Mouse (Mus musculus) forelimb bud, embryonic 11.5 days (tissue): ENCODE data around the gene Rps21.
A peak's percentile ranks its signal among the peaks of the same experiment; 100 is the strongest.

Experiments
- DNase-seq: peaks from one replicate; pipeline ENCODE4 v3.0.0-alpha.2; 2012; ENCODE audit warnings: low read depth, low spot score

The Rps21 gene

DNA sequence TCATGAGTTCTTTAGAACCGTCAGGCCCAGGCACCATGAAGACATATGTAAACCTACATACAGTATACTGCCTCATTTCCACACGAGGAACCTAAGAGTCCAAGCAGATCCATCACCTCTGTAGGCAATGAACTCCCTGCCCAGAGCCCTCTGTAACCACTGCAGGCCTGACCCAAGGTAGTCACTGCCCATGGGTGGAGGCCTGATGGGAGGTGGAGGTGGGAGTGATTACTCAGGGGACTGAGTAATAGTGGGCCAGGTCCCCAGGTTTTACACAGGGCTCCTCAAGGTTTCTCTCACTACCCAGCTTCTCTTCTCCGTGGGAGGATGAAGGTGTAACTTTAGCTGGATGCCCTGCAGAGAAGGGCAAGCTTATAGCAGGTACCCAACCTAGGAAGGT lies 28.0 kb upstream of the Rps21 start:
- no peak for DNase-seq

GRCm38 (mm10) chr2:180230482-180230881 lies 26.7 kb upstream of the Rps21 start:
- no peak for DNase-seq

DNA sequence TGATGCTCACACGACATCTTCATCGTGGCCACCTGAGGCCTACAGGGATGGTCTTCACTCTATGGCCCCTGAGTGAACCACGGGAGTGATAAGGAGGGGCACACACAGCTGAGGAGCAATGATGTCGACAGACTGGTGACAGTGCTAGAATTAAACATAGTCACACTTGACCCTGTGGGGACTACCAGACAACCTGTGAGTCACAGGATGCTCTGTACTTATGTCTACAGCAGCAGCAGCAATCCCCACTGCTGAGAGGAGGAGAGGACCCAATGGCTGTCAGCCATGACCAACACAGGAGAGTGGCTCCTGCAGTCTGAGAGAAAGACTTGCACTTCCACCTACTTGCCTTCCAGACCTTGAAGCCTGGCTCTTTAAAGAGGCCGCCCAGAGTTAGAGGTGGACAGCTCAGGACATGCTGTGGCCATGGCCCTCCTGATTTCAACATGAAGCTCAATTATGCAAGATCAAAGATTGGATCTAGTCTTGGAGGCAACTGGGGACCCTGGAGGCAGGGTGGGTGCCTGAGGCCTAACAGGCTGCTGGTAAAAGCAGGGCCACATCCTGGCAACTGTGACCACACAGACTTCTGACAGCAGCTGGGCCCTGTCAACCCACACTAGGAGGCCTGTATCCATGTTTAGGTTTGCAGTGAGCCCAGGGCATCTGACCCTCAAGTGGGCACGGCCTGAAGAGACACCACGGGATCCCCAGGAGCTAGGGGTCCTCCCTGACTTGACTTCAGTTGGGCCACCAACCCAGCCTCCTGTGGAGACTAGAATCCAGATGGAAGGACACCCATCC lies 23.9 kb upstream of the Rps21 start:
- DNase-seq, result no peak

DNA sequence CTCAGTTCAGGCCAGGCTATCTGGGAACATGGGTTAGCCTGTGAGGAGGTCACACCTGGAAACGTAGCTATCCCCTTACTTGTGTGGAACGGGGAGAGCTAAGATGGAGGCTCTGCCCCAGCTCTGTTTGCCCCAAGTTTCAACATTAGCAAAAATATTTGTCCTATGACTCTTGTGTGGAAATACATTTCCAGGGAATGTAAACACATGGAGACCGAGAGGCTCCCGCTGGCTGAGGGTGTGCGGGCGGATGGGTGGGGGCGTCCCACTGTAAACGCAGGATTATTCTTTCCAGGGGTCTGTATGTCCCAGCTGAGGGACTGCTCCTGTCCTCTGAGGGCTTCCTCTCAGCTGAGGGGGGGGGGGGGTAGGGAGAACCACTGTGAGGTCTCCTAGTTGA lies 22.8 kb upstream of the Rps21 start:
- no peak for DNase-seq

GRCm38 (mm10) chr2:180234980-180235379 lies 22.2 kb upstream of the Rps21 start:
- no peak for DNase-seq

- DNase-seq, result no peak
Observed at GRCm38 (mm10) chr2:180235788-180236187, 21.4 kb upstream of the Rps21 start.

DNA sequence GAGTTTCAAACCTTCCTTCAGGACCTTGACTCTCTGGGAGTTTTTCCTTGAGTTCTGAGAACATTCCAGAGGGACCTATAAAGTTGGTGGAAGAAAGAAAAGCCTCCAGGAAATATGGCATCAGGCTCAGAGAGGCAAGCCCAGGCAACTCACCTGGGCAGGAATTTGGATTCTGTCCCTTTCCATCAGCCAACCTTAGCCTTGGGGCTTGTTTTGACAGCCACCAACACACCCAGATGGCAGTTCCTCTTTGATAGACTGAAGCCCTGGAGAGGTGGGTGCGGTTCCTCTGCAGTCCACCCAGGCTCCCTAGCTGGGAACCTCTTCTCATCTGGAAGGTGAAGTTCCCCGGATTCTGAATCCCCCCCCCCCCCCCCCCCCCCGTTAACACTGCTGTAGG lies 20.7 kb upstream of the Rps21 start:
- DNase-seq, result no peak

- DNase-seq, result no peak
Observed at GRCm38 (mm10) chr2:180236930-180237329, 20.2 kb upstream of the Rps21 start.

DNA sequence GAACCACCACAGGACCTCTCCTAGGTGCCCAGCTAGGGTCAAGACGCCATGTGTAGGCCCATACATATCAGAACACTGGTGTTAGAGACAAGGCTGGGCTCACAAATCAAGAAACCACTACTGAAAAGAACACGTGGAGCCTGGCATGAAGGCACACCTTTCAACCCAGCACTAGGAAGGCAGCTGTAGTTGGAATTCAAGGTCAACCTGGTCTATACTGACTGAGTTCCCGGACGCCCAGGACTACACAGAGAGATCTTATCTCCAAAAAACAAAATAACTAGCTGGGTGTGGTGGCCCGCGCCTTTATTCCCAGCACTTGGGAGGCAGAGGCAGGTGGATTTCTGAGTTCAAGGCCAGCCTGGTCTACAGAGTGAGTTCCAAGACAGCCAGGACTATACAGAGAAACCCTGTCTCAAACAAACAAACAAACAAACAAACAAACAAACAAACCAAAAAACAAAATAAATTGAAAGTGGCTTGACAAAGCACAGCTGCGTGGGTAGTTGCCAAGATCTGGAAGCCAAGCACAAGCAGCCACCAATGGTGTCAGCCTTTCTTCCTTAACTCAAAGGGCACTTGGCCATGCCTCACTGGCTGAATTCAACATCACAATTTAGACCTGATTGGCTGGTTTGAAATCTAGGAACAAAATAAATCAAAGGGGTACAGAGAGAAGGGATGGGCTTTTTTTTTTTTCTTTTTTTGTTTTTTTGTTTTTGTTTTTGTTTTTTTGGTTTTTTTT lies 19.4 kb upstream of the Rps21 start:
- no peak for DNase-seq

- DNase-seq, result no peak
Observed at GRCm38 (mm10) chr2:180238591-180238990, 18.6 kb upstream of the Rps21 start.

DNA sequence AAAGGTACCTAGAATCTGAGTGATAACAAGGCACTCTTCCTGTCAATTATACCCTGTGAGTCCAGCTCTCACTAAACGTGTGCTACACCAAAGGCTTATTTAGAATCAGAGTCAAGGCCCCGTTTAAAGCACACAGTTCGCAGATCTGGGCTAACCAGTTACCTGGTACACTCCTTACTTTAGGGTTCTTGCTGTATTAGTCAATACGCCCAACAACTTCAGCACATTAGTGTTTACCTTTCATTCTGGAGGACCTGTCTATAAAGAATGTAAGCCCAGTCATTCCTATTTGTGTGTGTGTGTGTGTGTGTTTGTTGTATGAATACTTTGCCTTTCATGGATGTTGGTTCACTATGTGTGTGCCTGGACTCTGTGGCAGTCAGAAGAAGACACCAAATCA lies 14.1 kb upstream of the Rps21 start:
- DNase-seq, result no peak

GRCm38 (mm10) chr2:180247916-180248315 lies 9.3 kb upstream of the Rps21 start:
- DNase-seq, result no peak

DNA sequence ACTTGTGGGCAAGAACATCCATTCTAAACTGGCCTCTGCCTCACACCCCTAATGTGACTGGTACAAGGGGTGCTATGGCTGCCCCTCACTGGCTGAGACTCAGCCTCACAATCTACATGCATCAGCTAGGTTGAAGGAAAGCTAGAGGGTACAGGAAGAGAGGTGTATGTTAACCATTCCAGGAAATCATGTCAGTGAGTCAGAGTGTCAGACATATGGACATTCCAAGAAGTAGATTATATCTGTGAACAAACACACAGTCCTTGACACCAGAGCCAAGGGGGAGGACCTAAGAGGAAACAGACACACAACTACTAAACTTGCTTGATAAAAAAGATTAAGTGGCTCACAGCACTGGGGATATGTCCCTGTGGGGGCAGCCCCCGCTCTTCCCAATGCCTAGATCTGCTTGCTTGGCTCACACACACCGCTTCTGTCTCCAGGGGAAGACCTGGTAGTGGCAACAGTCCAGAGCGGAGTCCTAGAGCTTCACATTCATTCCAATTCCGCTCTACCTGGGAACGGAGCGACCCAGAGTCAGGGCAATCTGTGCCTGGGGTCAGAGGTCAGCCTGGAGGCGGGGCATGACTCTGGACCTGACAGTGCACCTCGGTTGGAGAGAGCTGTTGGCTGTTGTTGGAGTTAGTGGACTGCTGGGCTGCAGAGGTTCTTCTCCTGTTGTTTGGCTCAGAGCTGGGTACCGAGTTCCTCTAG lies 8.1 kb upstream of the Rps21 start:
- DNase-seq, result no peak

- DNase-seq, result peak; percentile 90
Observed at GRCm38 (mm10) chr2:180250930-180251611, 6.1 kb upstream of the Rps21 start.

GRCm38 (mm10) chr2:180251838-180252237 lies 5.3 kb upstream of the Rps21 start:
- DNase-seq, result no peak

DNA sequence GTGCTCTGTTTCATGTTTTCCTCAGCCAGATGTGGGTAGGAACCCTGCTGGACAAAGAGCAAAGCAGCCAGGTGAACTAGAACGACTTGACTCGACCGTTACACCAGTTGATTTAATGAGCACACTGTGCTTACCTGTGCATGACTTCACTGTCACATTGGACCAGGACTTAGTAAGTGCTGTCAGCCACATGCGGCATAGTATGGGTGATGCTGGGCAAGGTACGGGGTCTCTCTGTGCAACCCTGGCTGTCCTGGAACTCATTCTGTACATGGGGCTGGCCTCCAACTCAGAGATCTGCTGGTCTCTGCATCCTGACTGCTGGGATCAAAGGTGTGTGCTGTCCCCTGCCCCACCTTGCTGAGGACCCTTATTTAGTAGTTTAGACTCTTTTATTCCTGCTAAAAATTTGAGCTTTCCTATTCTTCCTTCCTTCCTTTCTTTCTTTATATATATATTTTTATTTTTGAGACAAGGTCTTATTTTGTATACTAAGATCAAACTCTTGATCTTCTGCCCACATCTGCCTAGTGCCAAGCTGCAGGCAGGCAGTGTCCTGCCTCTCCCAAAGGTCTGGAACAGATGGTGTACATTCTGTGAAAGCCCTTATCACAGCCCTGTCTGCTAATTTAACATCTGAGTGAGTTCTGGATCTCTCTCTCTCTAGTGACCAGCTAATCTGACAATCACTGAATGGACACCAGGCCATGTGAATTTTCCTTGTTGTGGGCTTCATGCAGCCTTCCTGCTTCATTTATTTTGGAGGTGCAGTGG lies 2.6 kb upstream of the Rps21 start:
- no peak for DNase-seq

DNA sequence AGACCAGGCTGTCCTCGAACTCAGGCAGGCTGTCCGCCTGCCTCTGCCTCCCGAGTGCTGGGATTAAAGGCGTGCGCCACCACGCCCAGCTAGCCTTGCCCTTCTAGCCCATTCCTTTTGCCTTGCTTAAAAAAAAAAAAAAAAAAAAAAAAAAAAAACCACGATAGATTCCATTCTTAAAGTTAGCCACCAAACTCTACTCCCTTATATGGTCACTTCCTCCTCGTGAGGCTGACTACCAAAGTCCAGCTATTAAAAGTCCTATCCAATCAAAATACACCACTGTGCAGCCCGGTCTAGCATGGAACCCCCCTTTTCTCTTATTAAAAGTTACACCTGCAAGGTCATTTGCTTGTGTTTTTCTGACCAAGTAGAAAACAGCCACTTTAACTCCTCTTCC lies 1.5 kb upstream of the Rps21 start:
- DNase-seq, result no peak

- DNase-seq, result no peak
Observed at GRCm38 (mm10) chr2:180256296-180257000, 729 bp upstream of the Rps21 start.

- no peak for DNase-seq
Observed at GRCm38 (mm10) chr2:180257963-180258865, 1.0 kb downstream of the Rps21 start.
